Mouse (Mus musculus): Measurements from ENCODE around the gene Macf1. TPM values are rescaled to one million over a fixed set of nuclear protein-coding genes. Genes with fewer than 3 reads are reported as not detected.
"Not testable (repeated sequence)": the region's sequence is repeated elsewhere in the genome, so short reads cannot be mapped to it uniquely, and the experiment has no call there.

The Macf1 gene
- polyA plus RNA-seq, 2 experiments, result 79.8 to 103 TPM

DNA sequence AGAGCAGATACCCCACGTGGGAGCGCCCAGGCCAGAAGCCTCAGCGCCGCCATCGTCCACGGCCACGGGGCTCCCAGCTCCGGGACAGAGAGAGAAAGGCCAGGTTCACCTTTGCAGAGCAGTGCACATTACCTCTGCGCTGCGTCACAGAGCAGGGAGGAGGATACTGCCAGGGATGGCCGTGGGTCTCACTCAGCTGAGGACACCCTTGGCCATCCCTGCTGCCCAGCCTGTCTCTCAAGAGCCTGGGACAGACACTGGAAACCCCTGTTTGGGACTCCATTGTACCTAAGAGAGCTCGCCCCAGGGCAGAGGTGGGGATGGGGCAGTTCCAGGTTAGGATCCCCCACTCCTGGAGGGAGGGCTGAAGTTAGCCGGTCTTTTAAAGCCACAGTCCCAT, 360.6 kb downstream of the Macf1 start, which contains the start of gene Oxct2a:
TSS of gene Oxct2a (minus strand) at position 101 of the 400 bp plus-strand sequence.
- 0 out of 2 replicates have a peak, but pooled peaks cover 5% of the 10 kb centered on the region for H3K27me3 ChIP-seq (ENCODE audit: control insufficient read depth, insufficient read depth, low read length)
- no peak for ATAC-seq (ENCODE audit: low FRiP score, low read depth)
- H3K4me2 ChIP-seq (replicated peaks; ENCODE audit: low read depth, low read length, severe bottlenecking), result peak within 1 kb of the TSS; percentile 41
- no peaks in the 10 kb centered on the region for H3K9me3 ChIP-seq (ENCODE audit: control insufficient read depth, low read length)
- no peak within 1 kb of the TSS for H3K27ac ChIP-seq (replicated peaks; ENCODE audit: low read depth, low read length)
- H3K9ac ChIP-seq (ENCODE audit: low read depth, low read length, severe bottlenecking), result no peak within 1 kb of the TSS
- no peaks in the 10 kb centered on the region for H3K36me3 ChIP-seq (ENCODE audit: control insufficient read depth, insufficient read depth, low read length)
- no peak for TF ChIP-seq POLR2A (IDR thresholded peaks at IDR 0.05; ENCODE audit: borderline replicate concordance, extremely low read depth, insufficient read depth, insufficient read length)
- DNase-seq (ENCODE audit: low spot score), result no peak
- H3K4me1 ChIP-seq (ENCODE audit: control insufficient read depth, insufficient read depth, low read length), result no peaks in the 10 kb centered on the region
- H3K4me3 ChIP-seq (replicated peaks; ENCODE audit: low read length), result peak within 1 kb of the TSS; percentile 28
- WGBS, result 11% methylated on average over 7 of the region's 13 CpGs

DNA sequence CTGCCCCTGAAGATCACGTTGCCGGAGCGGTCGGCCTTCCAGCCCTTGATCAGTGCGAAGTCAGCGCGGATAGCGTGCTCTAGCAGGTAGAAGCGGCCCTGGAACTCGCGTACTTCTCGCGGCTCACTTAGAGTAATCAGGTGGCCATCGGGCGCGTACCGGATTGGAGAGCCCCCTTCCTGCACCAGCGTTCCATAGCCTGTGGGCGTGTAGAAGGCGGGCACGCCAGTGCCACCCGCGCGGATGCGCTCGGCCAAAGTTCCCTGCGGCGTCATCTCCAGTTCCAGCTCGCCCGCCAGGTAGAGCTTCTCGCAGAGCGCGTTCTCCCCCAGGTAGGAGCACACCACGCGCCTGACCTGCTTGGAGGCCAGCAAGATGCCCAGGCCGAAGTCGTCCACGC, 361.2 kb downstream of the Macf1 start:
- H3K9me3 ChIP-seq (ENCODE audit: control insufficient read depth, low read length); H3K9ac ChIP-seq (ENCODE audit: low read depth, low read length, severe bottlenecking); H3K36me3 ChIP-seq (ENCODE audit: control insufficient read depth, insufficient read depth, low read length); DNase-seq (ENCODE audit: low spot score); H3K4me1 ChIP-seq (ENCODE audit: control insufficient read depth, insufficient read depth, low read length); H3K27me3 ChIP-seq (ENCODE audit: control insufficient read depth, insufficient read depth, low read length); H3K27ac ChIP-seq (replicated peaks; ENCODE audit: low read depth, low read length): not testable (repeated sequence)
- ATAC-seq (ENCODE audit: low FRiP score, low read depth), result peak; percentile 14; the same call in 1 of the 2 replicates
- peak overlapping the region; percentile 28 for H3K4me3 ChIP-seq (replicated peaks; ENCODE audit: low read length)
- H3K4me2 ChIP-seq (replicated peaks; ENCODE audit: low read depth, low read length, severe bottlenecking), result peak overlapping the region; percentile 41
- WGBS, result 13% methylated on average over 10 of the region's 38 CpGs

- no peak overlapping the region for H3K4me2 ChIP-seq (replicated peaks; ENCODE audit: low read depth, low read length, severe bottlenecking)
- H3K4me1 ChIP-seq (ENCODE audit: control insufficient read depth, insufficient read depth, low read length), result no peaks in the 10 kb centered on the region
- H3K27me3 ChIP-seq (ENCODE audit: control insufficient read depth, insufficient read depth, low read length), result no peaks in the 10 kb centered on the region
- no peak for TF ChIP-seq POLR2A (IDR thresholded peaks at IDR 0.05; ENCODE audit: borderline replicate concordance, extremely low read depth, insufficient read depth, insufficient read length)
- no peaks in the 10 kb centered on the region for H3K36me3 ChIP-seq (ENCODE audit: control insufficient read depth, insufficient read depth, low read length)
- no peak overlapping the region for H3K9ac ChIP-seq (ENCODE audit: low read depth, low read length, severe bottlenecking)
- no peak overlapping the region for H3K4me3 ChIP-seq (replicated peaks; ENCODE audit: low read length)
- no peaks in the 10 kb centered on the region for H3K9me3 ChIP-seq (ENCODE audit: control insufficient read depth, low read length)
- no peak overlapping the region for H3K27ac ChIP-seq (replicated peaks; ENCODE audit: low read depth, low read length)
- no peak for ATAC-seq (ENCODE audit: low FRiP score, low read depth)
- WGBS, result 83% methylated on average over 3 of the region's 3 CpGs
- DNase-seq (ENCODE audit: low spot score), result no peak
Observed at GRCm38 (mm10) chr4:123314497-123314896, 369.7 kb downstream of the Macf1 start.

GRCm38 (mm10) chr4:123313010-123313409, 371.1 kb downstream of the Macf1 start:
- Histone ChIP-seq H3K9ac (ENCODE audit: low read depth, low read length, severe bottlenecking) (no peak overlapping the region), H3K36me3 (ENCODE audit: control insufficient read depth, insufficient read depth, low read length) (no peaks in the 10 kb centered on the region), H3K9me3 (ENCODE audit: control insufficient read depth, low read length) (no peaks in the 10 kb centered on the region), H3K27me3 (ENCODE audit: control insufficient read depth, insufficient read depth, low read length) (no peaks in the 10 kb centered on the region), H3K27ac (replicated peaks; ENCODE audit: low read depth, low read length) (no peak overlapping the region), H3K4me1 (ENCODE audit: control insufficient read depth, insufficient read depth, low read length) (no peaks in the 10 kb centered on the region), H3K4me3 (replicated peaks; ENCODE audit: low read length) (no peak overlapping the region), H3K4me2 (replicated peaks; ENCODE audit: low read depth, low read length, severe bottlenecking) (no peak overlapping the region)
- WGBS, result 93% methylated on average over 6 of the region's 6 CpGs
- ATAC-seq (ENCODE audit: low FRiP score, low read depth) (no peak), DNase-seq (ENCODE audit: low spot score) (no peak)
- no peak for TF ChIP-seq POLR2A (IDR thresholded peaks at IDR 0.05; ENCODE audit: borderline replicate concordance, extremely low read depth, insufficient read depth, insufficient read length)

DNA sequence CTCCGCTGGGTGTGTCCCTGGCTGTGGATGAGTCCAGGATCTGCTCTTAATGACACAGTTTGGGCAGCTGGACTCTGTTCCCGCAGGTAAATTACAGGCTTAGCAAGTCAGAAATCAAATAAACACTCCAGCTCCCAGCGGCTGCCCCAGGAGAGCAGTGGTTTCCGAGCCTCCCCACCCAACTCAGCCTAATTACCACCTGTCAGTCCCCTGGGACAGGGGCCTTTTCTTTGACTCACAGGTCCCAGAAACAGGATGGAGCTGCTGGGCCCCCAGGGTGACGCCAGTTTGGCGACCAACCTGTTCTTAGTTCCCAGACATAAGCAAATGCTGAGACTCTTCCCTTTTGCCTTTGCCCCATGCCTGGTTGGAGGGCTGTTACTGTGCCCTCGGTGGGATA, 372.3 kb downstream of the Macf1 start:
- H3K9ac ChIP-seq (ENCODE audit: low read depth, low read length, severe bottlenecking), result no peak overlapping the region
- no peak overlapping the region for H3K4me3 ChIP-seq (replicated peaks; ENCODE audit: low read length)
- H3K9me3 ChIP-seq (ENCODE audit: control insufficient read depth, low read length), result no peaks in the 10 kb centered on the region
- no peak for TF ChIP-seq POLR2A (IDR thresholded peaks at IDR 0.05; ENCODE audit: borderline replicate concordance, extremely low read depth, insufficient read depth, insufficient read length)
- H3K27me3 ChIP-seq (ENCODE audit: control insufficient read depth, insufficient read depth, low read length), result no peaks in the 10 kb centered on the region
- H3K27ac ChIP-seq (replicated peaks; ENCODE audit: low read depth, low read length), result no peak overlapping the region
- no peak overlapping the region for H3K4me2 ChIP-seq (replicated peaks; ENCODE audit: low read depth, low read length, severe bottlenecking)
- no peak for DNase-seq (ENCODE audit: low spot score)
- no peak for ATAC-seq (ENCODE audit: low FRiP score, low read depth)
- 64% methylated on average over 7 of the region's 7 CpGs for WGBS
- H3K4me1 ChIP-seq (ENCODE audit: control insufficient read depth, insufficient read depth, low read length), result no peaks in the 10 kb centered on the region
- H3K36me3 ChIP-seq (ENCODE audit: control insufficient read depth, insufficient read depth, low read length), result no peaks in the 10 kb centered on the region

DNA sequence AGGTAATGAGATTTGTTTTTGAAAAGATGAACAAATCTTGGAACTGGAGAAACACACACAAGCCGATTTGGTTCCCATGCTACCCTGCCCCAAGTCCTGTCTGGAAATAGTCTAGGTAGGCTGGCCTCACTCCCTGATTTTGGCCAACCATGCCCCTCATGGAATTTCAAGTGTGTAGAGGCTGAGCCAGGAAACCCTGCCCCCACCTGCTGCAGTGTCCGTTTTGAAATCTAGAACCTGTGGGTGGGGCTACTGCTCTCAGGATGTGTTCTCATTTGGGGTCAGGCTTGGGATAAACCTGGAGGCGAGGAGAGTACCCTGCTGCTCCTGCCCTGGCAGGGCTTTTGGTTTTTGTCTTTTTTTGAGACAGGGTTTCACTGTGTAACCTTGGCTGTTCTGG, 375.9 kb downstream of the Macf1 start:
- Histone ChIP-seq H3K4me3 (replicated peaks; ENCODE audit: low read length) (no peak overlapping the region), H3K4me2 (replicated peaks; ENCODE audit: low read depth, low read length, severe bottlenecking) (no peak overlapping the region), H3K4me1 (ENCODE audit: control insufficient read depth, insufficient read depth, low read length) (no peaks in the 10 kb centered on the region), H3K27ac (replicated peaks; ENCODE audit: low read depth, low read length) (no peak overlapping the region), H3K27me3 (ENCODE audit: control insufficient read depth, insufficient read depth, low read length) (no peaks in the 10 kb centered on the region), H3K36me3 (ENCODE audit: control insufficient read depth, insufficient read depth, low read length) (peaks cover 8% of the 10 kb centered on the region), H3K9ac (ENCODE audit: low read depth, low read length, severe bottlenecking) (no peak overlapping the region), H3K9me3 (ENCODE audit: control insufficient read depth, low read length) (no peaks in the 10 kb centered on the region)
- no peak for DNase-seq (ENCODE audit: low spot score)
- TF ChIP-seq POLR2A (IDR thresholded peaks at IDR 0.05; ENCODE audit: borderline replicate concordance, extremely low read depth, insufficient read depth, insufficient read length), result no peak
- WGBS, result 67% methylated on average over 3 of the region's 3 CpGs
- ATAC-seq (ENCODE audit: low FRiP score, low read depth), result no peak

Measured in limb, embryonic 14.5 days (tissue).